Mouse (Mus musculus) urinary bladder, postnatal 25 days (tissue): Measurements from ENCODE around the gene Shbg.
A peak's percentile ranks its signal among the peaks of the same experiment; 100 is the strongest.

Source experiments
- DNase-seq: peaks from one replicate; pipeline ENCODE4 v3.0.0; 2022; ENCODE audit warnings: low spot score

Gene Shbg

GRCm38 (mm10) chr11:69617805-69618204 lies at the start of gene Shbg:
Gene Shbg (minus strand): TSS chr11:69617905.
- DNase-seq: no peak

- no peak for DNase-seq
These were observed 48.9 kb upstream of the Shbg start for GRCm38 (mm10) chr11:69666665-69667005.

GRCm38 (mm10) chr11:69665961-69666664 lies 48.4 kb upstream of the Shbg start, which contains the start of gene Cd68:
Gene Cd68 (minus strand): TSS chr11:69666153.
- DNase-seq: peak; percentile 46

GRCm38 (mm10) chr11:69665457-69665960 lies 47.8 kb upstream of the Shbg start:
- DNase-seq: no peak

GRCm38 (mm10) chr11:69664841-69665240 lies 47.1 kb upstream of the Shbg start:
- DNase-seq: no peak

- no peak for DNase-seq
These were observed 46.1 kb upstream of the Shbg start for GRCm38 (mm10) chr11:69663795-69664194.

- DNase-seq: no peak
These were observed 45.4 kb upstream of the Shbg start for GRCm38 (mm10) chr11:69662967-69663671.

- peak; percentile 81 for DNase-seq
These were observed 44.7 kb upstream of the Shbg start, which contains the start of gene Mpdu1 for GRCm38 (mm10) chr11:69662213-69662966. Gene Mpdu1 (minus strand): TSS chr11:69662642.

- no peak for DNase-seq
These were observed 43.6 kb upstream of the Shbg start for GRCm38 (mm10) chr11:69661221-69661881.

GRCm38 (mm10) chr11:69657462-69657881 lies 39.8 kb upstream of the Shbg start:
- DNase-seq: no peak

- peak; percentile 39 for DNase-seq
These were observed 39.1 kb upstream of the Shbg start for GRCm38 (mm10) chr11:69656617-69657461.

- peak; percentile 46 for DNase-seq
These were observed 38.4 kb upstream of the Shbg start for GRCm38 (mm10) chr11:69656065-69656455.

- DNase-seq: peak; percentile 65
These were observed 37.8 kb upstream of the Shbg start, which contains the start of gene Sox15 for GRCm38 (mm10) chr11:69655264-69656064. Gene Sox15 (plus strand): TSS chr11:69655314.

- peak; percentile 25 for DNase-seq
These were observed 37.1 kb upstream of the Shbg start for GRCm38 (mm10) chr11:69654760-69655159.

GRCm38 (mm10) chr11:69653399-69653798 lies 35.7 kb upstream of the Shbg start:
- DNase-seq: no peak

- DNase-seq: no peak
These were observed 28.2 kb upstream of the Shbg start for GRCm38 (mm10) chr11:69645860-69646259.

GRCm38 (mm10) chr11:69635471-69635870 lies 17.8 kb upstream of the Shbg start:
- DNase-seq: no peak

- DNase-seq: peak; percentile 53
These were observed 15.6 kb upstream of the Shbg start for GRCm38 (mm10) chr11:69633128-69633866.
